Mouse (Mus musculus) ovary, postnatal 14 days (tissue): ENCODE measurements around the gene Grm5.

Experiments
- DNase-seq: peaks from one replicate; pipeline ENCODE4 v3.0.0; 2022; ENCODE audit warnings: low spot score

The Grm5 gene

GRCm38 (mm10) chr7:88161586-88161985 is 577.6 kb downstream of the Grm5 start:
- no peak for DNase-seq
